In the genomic region with DNA sequence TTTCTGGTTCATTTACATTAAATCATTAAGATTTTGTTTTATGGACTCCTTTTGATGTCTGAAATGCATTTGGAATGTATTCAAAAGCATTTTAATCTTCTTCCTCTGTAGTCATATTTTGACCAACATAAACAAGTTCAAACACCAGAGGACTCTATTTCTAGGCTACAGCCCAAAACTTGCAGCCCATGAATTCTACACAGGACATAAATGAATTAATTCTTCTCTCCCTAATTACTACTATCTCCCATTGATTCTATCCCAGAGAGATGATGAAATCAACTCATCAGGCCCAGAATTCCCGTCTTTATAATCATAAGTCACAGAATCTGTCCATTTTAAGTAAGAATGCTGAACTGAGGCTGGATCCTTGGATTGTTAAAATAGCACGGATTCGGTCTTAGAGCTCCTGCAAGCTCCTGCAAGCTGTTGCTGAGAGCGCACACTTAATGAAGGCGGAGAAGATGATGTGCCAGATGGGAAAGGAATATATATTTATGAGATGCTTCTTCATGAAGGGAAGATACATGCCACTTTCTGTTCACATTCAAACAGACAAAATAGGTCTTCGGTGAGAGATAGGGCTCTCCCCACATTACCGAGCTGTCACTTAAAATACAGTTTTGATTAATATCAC, we compare ENCODE assay signal across 17 mouse cellular contexts. TPM values are rescaled to one million over a fixed set of nuclear protein-coding genes. Genes with fewer than 3 reads are reported as not detected.
DNase-seq lines count a peak whose midpoint lies in the region; ATAC-seq and TF ChIP-seq lines count a peak whose summit lies in the region.
"Had no signal": no experiment of that assay in that cellular context is flagged by ENCODE, and none has a peak within 500 bp of the region (broad histone marks: within the 10 kb centered on the region; RNA-seq: fewer than 3 reads in every experiment).

No protein-coding gene starts in this region.

- DNase-seq in forebrain, postnatal 0 days = peak; percentile 50
- DNase-seq in kidney, postnatal 0 days (ENCODE audit: low spot score) = peak; percentile 84
- no peak for DNase-seq in kidney, postnatal 4 days
- no peak for DNase-seq in lung, postnatal 10 days
- peak; percentile 67 for DNase-seq in brain, embryonic 14.5 days (ENCODE audit: low read depth)
- DNase-seq in urinary bladder, postnatal 10 days (ENCODE audit: low spot score) = no peak
- DNase-seq: adrenal gland, adult 2 months; cerebellum, adult 11-12 months; cerebellum, postnatal 25 days; gastrocnemius, postnatal 14 days; kidney, adult 2 months; liver; liver, postnatal 0 days; thymus, adult 2 months had no signal

- H3K4me1 ChIP-seq in forebrain, postnatal 0 days (ENCODE audit: insufficient read depth) = peaks cover 8% of the 10 kb centered on the region; the same call in 1 of the 2 replicates
- peaks cover 11% of the 10 kb centered on the region for H3K4me1 ChIP-seq in forebrain, embryonic 13.5 days
- H3K4me1 ChIP-seq in kidney, postnatal 0 days (replicated peaks; ENCODE audit: insufficient read depth, low read length) = peaks cover 13% of the 10 kb centered on the region; the same call in 1 of the 2 replicates
- peaks cover 24% of the 10 kb centered on the region for H3K4me1 ChIP-seq in lung, embryonic 16.5 days (replicated peaks; ENCODE audit: control insufficient read depth, insufficient read depth, low read length)

- no peak overlapping the region for H3K9ac ChIP-seq in forebrain, postnatal 0 days
- no peak overlapping the region for H3K9ac ChIP-seq in forebrain, embryonic 13.5 days
- no peak overlapping the region for H3K9ac ChIP-seq in kidney, postnatal 0 days (ENCODE audit: low read depth, low read length)
- no peak overlapping the region for H3K9ac ChIP-seq in lung, embryonic 16.5 days (ENCODE audit: low read length)
- H3K9ac ChIP-seq: liver, postnatal 0 days had no signal

- no peak for TF ChIP-seq POLR2A in brain, embryonic 14.5 days (IDR thresholded peaks at IDR 0.05; ENCODE audit: borderline replicate concordance, extremely low read depth, insufficient read depth, insufficient read length, poor library complexity, severe bottlenecking)

- H3K4me3 ChIP-seq in forebrain, postnatal 0 days (ENCODE audit: low read depth, low read length) = no peak overlapping the region
- H3K4me3 ChIP-seq in forebrain, embryonic 13.5 days = no peak overlapping the region
- no peak overlapping the region for H3K4me3 ChIP-seq in kidney, postnatal 0 days (replicated peaks; ENCODE audit: low read depth, low read length)
- no peak overlapping the region for H3K4me3 ChIP-seq in lung, embryonic 16.5 days (ENCODE audit: low read length)

- no peaks in the 10 kb centered on the region for H3K27me3 ChIP-seq in forebrain, postnatal 0 days (ENCODE audit: insufficient read depth, low read length)
- H3K27me3 ChIP-seq in forebrain, embryonic 13.5 days = no peaks in the 10 kb centered on the region
- H3K27me3 ChIP-seq in kidney, postnatal 0 days (ENCODE audit: insufficient read depth, low read length) = no peaks in the 10 kb centered on the region
- no peaks in the 10 kb centered on the region for H3K27me3 ChIP-seq in lung, embryonic 16.5 days (ENCODE audit: control insufficient read depth, insufficient read depth, low read depth, low read length)

- ATAC-seq in forebrain, postnatal 0 days = peak; percentile 59; the same call in 1 of the 2 replicates
- no peak for ATAC-seq in forebrain, embryonic 13.5 days
- ATAC-seq in kidney, postnatal 0 days (replicated peaks; ENCODE audit: low FRiP score, low read depth) = no peak
- ATAC-seq in lung, embryonic 16.5 days (ENCODE audit: low read depth) = peak; percentile 89
- ATAC-seq: hindbrain, embryonic 16.5 days; liver, postnatal 0 days had no signal

- no peaks in the 10 kb centered on the region for H3K36me3 ChIP-seq in forebrain, postnatal 0 days (ENCODE audit: insufficient read depth)
- H3K36me3 ChIP-seq in forebrain, embryonic 13.5 days (ENCODE audit: poor library complexity, severe bottlenecking) = no peaks in the 10 kb centered on the region
- H3K36me3 ChIP-seq in kidney, postnatal 0 days (ENCODE audit: insufficient read depth, low read length) = no peaks in the 10 kb centered on the region
- no peaks in the 10 kb centered on the region for H3K36me3 ChIP-seq in lung, embryonic 16.5 days (ENCODE audit: control insufficient read depth, insufficient read depth, low read length)

- no peak overlapping the region for H3K4me2 ChIP-seq in forebrain, postnatal 0 days (ENCODE audit: low read depth)
- no peak overlapping the region for H3K4me2 ChIP-seq in forebrain, embryonic 13.5 days
- no peak overlapping the region for H3K4me2 ChIP-seq in kidney, postnatal 0 days (ENCODE audit: low read length)
- H3K4me2 ChIP-seq in lung, embryonic 16.5 days (ENCODE audit: low read depth, low read length) = no peak overlapping the region

- H3K27ac ChIP-seq in forebrain, postnatal 0 days (ENCODE audit: low read depth, low read length) = peak overlapping the region; percentile 54; the same call in 1 of the 2 replicates
- no peak overlapping the region for H3K27ac ChIP-seq in forebrain, embryonic 13.5 days
- H3K27ac ChIP-seq in kidney, postnatal 0 days = peak overlapping the region; percentile 42; the same call in 1 of the 2 replicates
- peak overlapping the region; percentile 44 for H3K27ac ChIP-seq in lung, embryonic 16.5 days (ENCODE audit: low read length)

- 42% methylated on average over 7 of the region's 7 CpGs for WGBS in forebrain, postnatal 0 days
- 75% methylated on average over 7 of the region's 7 CpGs for WGBS in forebrain, embryonic 13.5 days
- 59% methylated on average over 7 of the region's 7 CpGs for WGBS in kidney, postnatal 0 days
- 44% methylated on average over 7 of the region's 7 CpGs for WGBS in lung, embryonic 16.5 days

- TF ChIP-seq CTCF in forebrain, postnatal 0 days (IDR thresholded peaks at IDR 0.05; ENCODE audit: low read depth) = no peak
- no peak for TF ChIP-seq CTCF in kidney, postnatal 0 days (IDR thresholded peaks at IDR 0.05; ENCODE audit: low read depth)
- no peak for TF ChIP-seq CTCF in brain, embryonic 14.5 days (IDR thresholded peaks at IDR 0.05; ENCODE audit: borderline replicate concordance, extremely low read depth, insufficient read depth, insufficient read length)

- H3K9me3 ChIP-seq in forebrain, postnatal 0 days (ENCODE audit: low read length) = 0 out of 2 replicates have a peak, but pooled peaks cover 3% of the 10 kb centered on the region
- peaks cover 6% of the 10 kb centered on the region; the same call in 1 of the 2 replicates for H3K9me3 ChIP-seq in forebrain, embryonic 13.5 days (replicated peaks)
- H3K9me3 ChIP-seq in kidney, postnatal 0 days (replicated peaks; ENCODE audit: low read length) = no peaks in the 10 kb centered on the region
- H3K9me3 ChIP-seq in lung, embryonic 16.5 days (ENCODE audit: control insufficient read depth, low read length) = peaks cover 6% of the 10 kb centered on the region; the same call in 1 of the 2 replicates

RNA-seq across cellular contexts. Expression of a gene that starts 7.7 kb away (rescaled TPM):
- total RNA-seq in forebrain, postnatal 0 days (2014; rRNA removed) = 6.3 and 11.4 TPM in 2 replicates
- polyA plus RNA-seq in forebrain, postnatal 0 days (2015; fragmentation: Nextera tagmentation; extraction: Ambion mirVana) = 4.6 TPM in 2 replicates
- 2.2 and 3.4 TPM in 2 replicates for polyA plus RNA-seq in forebrain, embryonic 13.5 days (2015; fragmentation: Nextera tagmentation; extraction: Ambion mirVana)
- polyA plus RNA-seq in kidney, postnatal 0 days (2015; fragmentation: Nextera tagmentation; extraction: Ambion mirVana) = 5.5 and 10.3 TPM in 2 replicates
- 3.6 and 17.3 TPM in 2 replicates for polyA plus RNA-seq in lung, embryonic 16.5 days (2015; fragmentation: Nextera tagmentation; extraction: Ambion mirVana)
- 2.2 and 4.8 TPM in 2 replicates for polyA plus RNA-seq in brain, embryonic 14.5 days (2012; rRNA removed)

Comparison
In these comparisons a context has a peak if more than half of its experiments do, and no peak if none do; other contexts are left out.
1. ATAC-seq: peak in forebrain, postnatal 0 days (single experiment) and lung, embryonic 16.5 days (single experiment); none in forebrain, embryonic 13.5 days (single experiment) and kidney, postnatal 0 days (single experiment).
2. DNase-seq: peak in forebrain, postnatal 0 days (single experiment), kidney, postnatal 0 days (single experiment) and brain, embryonic 14.5 days (single experiment); none in kidney, postnatal 4 days (0 of 2), lung, postnatal 10 days (single experiment) and urinary bladder, postnatal 10 days (single experiment).